ENCODE assay signal across 7 mouse cellular contexts in the genomic region with DNA sequence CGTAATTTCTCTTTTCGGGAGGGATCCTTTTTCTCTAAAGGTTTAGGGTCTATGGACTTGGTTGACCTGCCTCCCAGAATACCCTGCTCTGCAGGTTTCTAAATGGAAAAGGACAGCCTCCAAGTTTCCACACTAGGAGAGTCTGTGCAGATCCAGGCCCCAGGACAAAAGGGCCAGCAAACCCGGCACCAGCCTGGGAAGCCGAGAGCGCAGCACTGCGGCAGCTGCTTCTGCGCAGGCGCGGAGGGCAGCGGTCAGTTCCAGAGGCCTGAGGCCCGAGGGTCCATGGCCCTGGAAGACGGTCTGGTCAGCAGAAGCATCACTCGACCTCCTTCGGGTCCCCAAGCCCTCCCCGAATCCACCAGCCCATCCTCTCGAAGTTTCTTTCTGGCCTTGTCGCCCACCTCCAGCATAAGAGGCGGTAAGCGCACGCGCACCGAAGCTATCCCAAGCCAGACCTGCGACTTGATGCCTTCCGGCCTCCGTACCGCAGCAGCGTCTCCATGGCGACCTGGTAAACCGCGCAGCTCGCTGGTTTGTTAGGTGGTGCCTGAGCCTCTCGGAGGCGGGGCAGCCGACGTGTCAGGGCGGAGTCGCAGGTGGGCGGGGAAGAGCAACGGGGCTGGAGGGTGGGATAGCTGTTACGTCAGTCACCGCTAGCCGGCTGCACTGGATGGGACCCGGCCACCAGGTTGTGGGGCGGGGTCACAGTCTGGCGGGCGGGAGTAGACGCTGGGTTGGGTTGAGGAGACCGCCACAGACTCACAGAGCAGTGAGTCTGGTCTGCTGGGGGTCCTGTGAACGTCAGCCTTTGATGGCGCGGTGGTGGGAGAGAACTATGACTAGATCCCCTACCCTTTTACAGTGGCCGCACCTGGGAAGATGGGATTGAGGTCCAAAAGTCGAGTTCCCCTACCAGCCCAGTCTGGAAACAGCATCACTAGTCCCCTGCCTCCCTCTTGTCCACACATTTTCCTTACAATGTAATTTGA. TPM values are rescaled to one million over a fixed set of nuclear protein-coding genes. Genes with fewer than 3 reads are reported as not detected.
DNase-seq lines count a peak whose midpoint lies in the region; ATAC-seq and TF ChIP-seq lines count a peak whose summit lies in the region.

Gene Lrrc27, plus strand, starts transcription at position 235 of the 992 bp plus-strand sequence.
Gene Stk32c, minus strand, starts transcription at position 554 of the 992 bp plus-strand sequence.

- H3K36me3 ChIP-seq in embryonic facial prominence, embryonic 10.5 days (replicated peaks): no peaks in the 10 kb centered on the region
- no peaks in the 10 kb centered on the region for H3K36me3 ChIP-seq in intestine, postnatal 0 days (ENCODE audit: control insufficient read depth, insufficient read depth)
- no peaks in the 10 kb centered on the region for H3K36me3 ChIP-seq in midbrain, embryonic 12.5 days
- no peaks in the 10 kb centered on the region for H3K36me3 ChIP-seq in small intestine, adult 2 months (ENCODE audit: control insufficient read depth, insufficient read depth, low read length)

- intact Hi-C loops in left cerebral cortex, postnatal 4 days (cut with DNase I): no loop called here

- no peaks in the 10 kb centered on the region for H3K9me3 ChIP-seq in embryonic facial prominence, embryonic 10.5 days
- no peaks in the 10 kb centered on the region for H3K9me3 ChIP-seq in intestine, postnatal 0 days (ENCODE audit: control insufficient read depth)
- no peaks in the 10 kb centered on the region for H3K9me3 ChIP-seq in midbrain, embryonic 12.5 days

- H3K27ac ChIP-seq in embryonic facial prominence, embryonic 10.5 days (replicated peaks): peak within 1 kb of the TSS; percentile 97
- H3K27ac ChIP-seq in intestine, postnatal 0 days (ENCODE audit: low read depth, low read length): peak within 1 kb of the TSS; percentile 58
- peak within 1 kb of the TSS; percentile 83 for H3K27ac ChIP-seq in midbrain, embryonic 12.5 days (replicated peaks)
- peak within 1 kb of the TSS; percentile 64 for H3K27ac ChIP-seq in small intestine, adult 2 months (ENCODE audit: insufficient read depth, low read depth, low read length)

- H3K4me3 ChIP-seq in embryonic facial prominence, embryonic 10.5 days: peak within 1 kb of the TSS; percentile 72
- peak within 1 kb of the TSS; percentile 66 for H3K4me3 ChIP-seq in intestine, postnatal 0 days (ENCODE audit: low read depth, low read length)
- H3K4me3 ChIP-seq in midbrain, embryonic 12.5 days: peak within 1 kb of the TSS; percentile 59
- H3K4me3 ChIP-seq in small intestine, adult 2 months (ENCODE audit: low read depth, low read length): peak within 1 kb of the TSS; percentile 85

- peak within 1 kb of the TSS; percentile 62 for H3K9ac ChIP-seq in intestine, postnatal 0 days (ENCODE audit: low read depth, low read length)
- peak within 1 kb of the TSS; percentile 65 for H3K9ac ChIP-seq in midbrain, embryonic 12.5 days (replicated peaks)

- peak; percentile 97 for DNase-seq in adrenal gland, postnatal 10 days
- peak; percentile 99 for DNase-seq in embryonic facial prominence, embryonic 10.5 days (ENCODE audit: low spot score)
- DNase-seq in gonadal fat pad, adult 2 months (ENCODE audit: low read depth): peak; percentile 75
- DNase-seq in left cerebral cortex, postnatal 4 days: peak; percentile 98

- H3K4me1 ChIP-seq in embryonic facial prominence, embryonic 10.5 days: peaks cover 26% of the 10 kb centered on the region
- no peaks in the 10 kb centered on the region for H3K4me1 ChIP-seq in intestine, postnatal 0 days (replicated peaks; ENCODE audit: control insufficient read depth, insufficient read depth, low read length)
- peaks cover 11% of the 10 kb centered on the region for H3K4me1 ChIP-seq in midbrain, embryonic 12.5 days
- H3K4me1 ChIP-seq in small intestine, adult 2 months (ENCODE audit: control insufficient read depth, insufficient read depth, insufficient read length, low read length): peaks cover 6% of the 10 kb centered on the region; the same call in 1 of the 2 replicates

- H3K27me3 ChIP-seq in embryonic facial prominence, embryonic 10.5 days (replicated peaks; ENCODE audit: low read depth, poor library complexity, severe bottlenecking): no peaks in the 10 kb centered on the region
- no peaks in the 10 kb centered on the region for H3K27me3 ChIP-seq in intestine, postnatal 0 days (replicated peaks; ENCODE audit: control insufficient read depth, insufficient read depth, low read length)
- no peaks in the 10 kb centered on the region for H3K27me3 ChIP-seq in midbrain, embryonic 12.5 days
- no peaks in the 10 kb centered on the region for H3K27me3 ChIP-seq in small intestine, adult 2 months (ENCODE audit: control insufficient read depth, insufficient read depth, low read length)

- 3% methylated on average over 53 of the region's 53 CpGs for WGBS in embryonic facial prominence, embryonic 10.5 days
- 1% methylated on average over 53 of the region's 53 CpGs for WGBS in intestine, postnatal 0 days
- WGBS in midbrain, embryonic 12.5 days: 2% methylated on average over 53 of the region's 53 CpGs
- whole genome bisulfite sequencing in small intestine, adult 2 months: 1% methylated on average over 53 of the region's 53 CpGs

- peak; percentile 99 for ATAC-seq in intestine, postnatal 0 days
- peak; percentile 98 for ATAC-seq in midbrain, embryonic 12.5 days (ENCODE audit: low FRiP score, low read depth)

- peak; percentile 9; the same call in 1 of the 2 replicates for TF ChIP-seq POLR2A in small intestine, adult 2 months (IDR thresholded peaks at IDR 0.05; ENCODE audit: low read depth, low read length)

- peak within 1 kb of the TSS; percentile 71 for H3K4me2 ChIP-seq in intestine, postnatal 0 days (replicated peaks; ENCODE audit: low read depth)
- H3K4me2 ChIP-seq in midbrain, embryonic 12.5 days (replicated peaks): peak within 1 kb of the TSS; percentile 58

- peak; percentile 29; the same call in 1 of the 2 replicates for TF ChIP-seq CTCF in intestine, postnatal 0 days (IDR thresholded peaks at IDR 0.05; ENCODE audit: low read depth)
- no peak for TF ChIP-seq CTCF in small intestine, adult 2 months (IDR thresholded peaks at IDR 0.05; ENCODE audit: extremely low read depth, insufficient read length, insufficient replicate concordance, low read depth, low read length)

RNA-seq across cellular contexts. Expression of gene Lrrc27, which starts in this region (rescaled TPM):
- 1 to 10 TPM; 3.9 to 7.7 TPM for total RNA-seq in adrenal gland, postnatal 10 days (2021)
- 4.4 and 4.6 TPM in 2 replicates for polyA plus RNA-seq in embryonic facial prominence, embryonic 10.5 days (2016; fragmentation: Nextera tagmentation; extraction: Ambion mirVana)
- 17.3 and 24.2 TPM in 2 replicates for polyA plus RNA-seq in gonadal fat pad, adult 2 months (2012; rRNA removed)
- 2.0 and 2.5 TPM in 2 replicates for polyA plus RNA-seq in intestine, postnatal 0 days (2015; fragmentation: Nextera tagmentation; extraction: Ambion mirVana)
- 1 to 10 TPM; 5.4 to 6.5 TPM for total RNA-seq in left cerebral cortex, postnatal 4 days (2021)
- 4.8 and 5.8 TPM in 2 replicates for polyA plus RNA-seq in midbrain, embryonic 12.5 days (2016; fragmentation: Nextera tagmentation; extraction: Ambion mirVana)
- 0.15 and 1.3 TPM in 2 replicates for polyA plus RNA-seq in small intestine, adult 2 months (2012; rRNA removed)

RNA-seq across cellular contexts. Expression of gene Stk32c, which starts in this region (rescaled TPM):
- 1 to 10 TPM; 2.7 to 3.5 TPM for total RNA-seq in adrenal gland, postnatal 10 days (2021)
- 0.10 and 0.12 TPM in 2 replicates for polyA plus RNA-seq in embryonic facial prominence, embryonic 10.5 days (2016; fragmentation: Nextera tagmentation; extraction: Ambion mirVana)
- polyA plus RNA-seq in gonadal fat pad, adult 2 months (2012; rRNA removed): 6.6 and 9.0 TPM in 2 replicates
- 0.07 and 0.10 TPM in 2 replicates for polyA plus RNA-seq in intestine, postnatal 0 days (2015; fragmentation: Nextera tagmentation; extraction: Ambion mirVana)
- 10 to 100 TPM; 53.9 to 59.5 TPM for total RNA-seq in left cerebral cortex, postnatal 4 days (2021)
- 0.66 and 1.0 TPM in 2 replicates for polyA plus RNA-seq in midbrain, embryonic 12.5 days (2016; fragmentation: Nextera tagmentation; extraction: Ambion mirVana)
- 2.5 and 7.7 TPM in 2 replicates for polyA plus RNA-seq in small intestine, adult 2 months (2012; rRNA removed)

Comparison
In these comparisons a context has a peak if more than half of its experiments do, and no peak if none do; other contexts are left out.
1. Peak in every context shown above with its lines: DNase-seq, ATAC-seq, H3K4me3 ChIP-seq and H3K27ac ChIP-seq.
2. RNA of gene Stk32c (total RNA-seq): 53.9 to 59.5 TPM in left cerebral cortex, postnatal 4 days; 2.7 to 3.5 TPM in adrenal gland, postnatal 10 days; every median in the first group is over 10 times any median in the second.